Mouse (Mus musculus) CH12.LX (cell line): ENCODE data around the gene Atp2a3. TPM values are rescaled to one million over a fixed set of nuclear protein-coding genes. Genes with fewer than 3 reads are reported as not detected.

Experiments
- DNase-seq: peaks from one replicate; pipeline ENCODE4 v3.0.0-alpha.2; 2013; ENCODE audit errors: extremely low read depth
- H3K27ac ChIP-seq: 2 replicates; pipeline ENCODE4 v1.5.1; 2012; ENCODE audit warnings: low read depth, mild to moderate bottlenecking, control low read depth, moderate library complexity; ENCODE audit not compliant: insufficient read depth
- H3K27me3 ChIP-seq: replicated peaks from 2 replicates; pipeline ENCODE3; 2012; ENCODE audit warnings: inconsistent platforms
- H3K36me3 ChIP-seq, 2 experiments: replicated peaks in 1 of 2; 2 replicates each; pipeline versions ENCODE3 to v1.6.1; 2012; ENCODE audit warnings: inconsistent platforms in 1 of 2, low read length in 1 of 2, mild to moderate bottlenecking in 1 of 2, mixed read lengths in 1 of 2, moderate library complexity in 1 of 2; ENCODE audit not compliant: control insufficient read depth in 1 of 2, insufficient read depth in 1 of 2
- H3K4me1 ChIP-seq, 2 experiments: 2 replicates each; pipeline ENCODE4 v1.6.1; 2012; ENCODE audit warnings: inconsistent platforms in 1 of 2, moderate library complexity in 1 of 2; ENCODE audit not compliant: insufficient read depth in 2 of 2, control insufficient read depth in 1 of 2
- H3K4me2 ChIP-seq: 2 replicates; pipeline ENCODE4 v1.6.1; 2012; ENCODE audit warnings: low read depth, mild to moderate bottlenecking, control low read depth; ENCODE audit not compliant: poor library complexity, insufficient read depth, severe bottlenecking
- H3K4me3 ChIP-seq, 3 experiments: fragments of 150-350 bp in 1 of 3; sonication (generic) in 1 of 3; replicated peaks in 1 of 3; 2 replicates each; pipeline versions ENCODE3 to v1.5.1; 2011 to 2012; ENCODE audit warnings: low read depth in 2 of 3, low read length in 2 of 3, mild to moderate bottlenecking in 2 of 3, moderate library complexity in 2 of 3, control low read depth in 1 of 3, improper control_type of control experiment in 1 of 3, inconsistent platforms in 1 of 3, mixed read lengths in 1 of 3; ENCODE audit not compliant: poor library complexity in 1 of 3
- H3K79me2 ChIP-seq: replicated peaks from 2 replicates; pipeline ENCODE4 v1.6.1; 2012; ENCODE audit warnings: mild to moderate bottlenecking, moderate library complexity; ENCODE audit not compliant: control insufficient read depth, poor library complexity, insufficient read depth, severe bottlenecking; ENCODE audit errors: extremely low read depth
- H3K9ac ChIP-seq: 2 replicates; pipeline ENCODE4 v1.6.1; 2012; ENCODE audit warnings: low read depth, mild to moderate bottlenecking, control low read depth, moderate library complexity; ENCODE audit not compliant: insufficient read depth
- H3K9me3 ChIP-seq: replicated peaks from 2 replicates; pipeline ENCODE3; 2012; ENCODE audit warnings: low read length, inconsistent platforms, mixed read lengths
- CHD1 ChIP-seq: IDR thresholded peaks from 2 replicates; pipeline ENCODE4 v1.6.1; 2012; ENCODE audit warnings: low read depth, low read length, improper control_type of control experiment, inconsistent platforms
- CHD2 ChIP-seq: IDR thresholded peaks from 2 replicates; pipeline ENCODE4 v1.6.1; 2011; ENCODE audit warnings: low read length, improper control_type of control experiment
- CTCF ChIP-seq, 2 experiments: IDR thresholded peaks in 1 of 2; conservative IDR thresholded peaks in 1 of 2; 2 replicates each; pipeline ENCODE4 v1.5.1; 2011 to 2012; ENCODE audit warnings: low read depth in 2 of 2, low read length in 2 of 2, improper control_type of control experiment in 1 of 2, inconsistent platforms in 1 of 2, mild to moderate bottlenecking in 1 of 2, moderate library complexity in 1 of 2
- E2F4 ChIP-seq: IDR thresholded peaks from 2 replicates; pipeline ENCODE4 v1.6.1; 2011; ENCODE audit warnings: low read depth, low read length, improper control_type of control experiment; ENCODE audit not compliant: insufficient replicate concordance
- EP300 ChIP-seq: IDR thresholded peaks from 2 replicates; pipeline ENCODE4 v1.6.1; 2011; ENCODE audit warnings: low read length, improper control_type of control experiment
- ETS1 ChIP-seq: conservative IDR thresholded peaks from 2 replicates; pipeline ENCODE4 v1.6.1; 2012; ENCODE audit warnings: low read depth, mild to moderate bottlenecking, inconsistent platforms, low read length, improper control_type of control experiment, moderate library complexity
- HCFC1 ChIP-seq: IDR thresholded peaks from 2 replicates; pipeline ENCODE4 v1.6.1; 2012; ENCODE audit warnings: low read depth, mild to moderate bottlenecking, inconsistent platforms, low read length, improper control_type of control experiment
- IRF4 ChIP-seq: IDR thresholded peaks from 2 replicates; pipeline ENCODE4 v1.6.1; 2014; ENCODE audit warnings: low read depth, mild to moderate bottlenecking, inconsistent platforms, low read length, improper control_type of control experiment
- KAT2A ChIP-seq: IDR thresholded peaks from 2 replicates; pipeline ENCODE4 v1.6.1; 2012; ENCODE audit warnings: low read length, improper control_type of control experiment, inconsistent platforms; ENCODE audit not compliant: insufficient replicate concordance
- MAFK ChIP-seq: IDR thresholded peaks from 2 replicates; pipeline ENCODE4 v1.6.1; 2011; ENCODE audit warnings: low read length, improper control_type of control experiment; ENCODE audit not compliant: insufficient replicate concordance
- MAX ChIP-seq: IDR thresholded peaks from 2 replicates; pipeline ENCODE4 v1.6.1; 2011; ENCODE audit warnings: low read length, improper control_type of control experiment
- MEF2A ChIP-seq: IDR thresholded peaks from 2 replicates; pipeline ENCODE4 v1.6.1; 2014; ENCODE audit warnings: low read depth, mild to moderate bottlenecking, inconsistent platforms, low read length, improper control_type of control experiment, borderline replicate concordance
- NRF1 ChIP-seq: IDR thresholded peaks from 2 replicates; pipeline ENCODE4 v1.6.1; 2014; ENCODE audit warnings: low read depth, mild to moderate bottlenecking, inconsistent platforms, low read length, improper control_type of control experiment, moderate library complexity
- PAX5 ChIP-seq: IDR thresholded peaks from 2 replicates; pipeline ENCODE4 v1.6.1; 2012; ENCODE audit warnings: low read length, inconsistent platforms, mixed read lengths
- POLR2A ChIP-seq: IDR thresholded peaks from 2 replicates; pipeline ENCODE4 v1.6.1; 2011; ENCODE audit warnings: low read depth, mild to moderate bottlenecking, improper control_type of control experiment, low read length
- POLR2AphosphoS2 ChIP-seq: IDR thresholded peaks from 2 replicates; pipeline ENCODE4 v1.6.1; 2011; ENCODE audit warnings: low read depth, low read length, improper control_type of control experiment
- RAD21 ChIP-seq: IDR thresholded peaks from 2 replicates; pipeline ENCODE4 v1.6.1; 2011; ENCODE audit warnings: low read depth, mild to moderate bottlenecking, low read length, improper control_type of control experiment, moderate library complexity
- RCOR1 ChIP-seq: conservative IDR thresholded peaks from 2 replicates; pipeline ENCODE4 v1.6.1; 2012; ENCODE audit warnings: low read depth, mild to moderate bottlenecking, inconsistent platforms, low read length, improper control_type of control experiment
- SIN3A ChIP-seq: IDR thresholded peaks from 2 replicates; pipeline ENCODE4 v1.6.1; 2012; ENCODE audit warnings: low read length, improper control_type of control experiment, inconsistent platforms
- SMC3 ChIP-seq: IDR thresholded peaks from 2 replicates; pipeline ENCODE4 v1.6.1; 2011; ENCODE audit warnings: low read depth, low read length, improper control_type of control experiment
- UBTF ChIP-seq: IDR thresholded peaks from 2 replicates; pipeline ENCODE4 v1.6.1; 2012; ENCODE audit warnings: low read depth, mild to moderate bottlenecking, inconsistent platforms, low read length, improper control_type of control experiment, moderate library complexity
- USF1 ChIP-seq: IDR thresholded peaks from 2 replicates; pipeline ENCODE4 v1.6.1; 2014; ENCODE audit warnings: low read depth, mild to moderate bottlenecking, inconsistent platforms, low read length, improper control_type of control experiment
- ZC3H11A ChIP-seq: IDR thresholded peaks from 2 replicates; pipeline ENCODE4 v1.6.1; 2012; ENCODE audit warnings: low read depth, mild to moderate bottlenecking, inconsistent platforms, low read length, improper control_type of control experiment
- ZKSCAN1 ChIP-seq: IDR thresholded peaks from 2 replicates; pipeline ENCODE4 v1.6.1; 2012; ENCODE audit warnings: low read depth, inconsistent platforms, low read length, improper control_type of control experiment, borderline replicate concordance
- ZMIZ1 ChIP-seq: IDR thresholded peaks from 2 replicates; pipeline ENCODE4 v1.6.1; 2012; ENCODE audit warnings: low read depth, mild to moderate bottlenecking, inconsistent platforms, low read length, improper control_type of control experiment
- ZNF384 ChIP-seq: IDR thresholded peaks from 2 replicates; pipeline ENCODE4 v1.6.1; 2012; ENCODE audit warnings: low read depth, low read length, improper control_type of control experiment, inconsistent platforms
- dilution Hi-C: fragments of 300-500 bp; cut with MboI; formaldehyde crosslinking; loops from 2 replicates; pipeline ENCODE4 v1.14.3; 2020; ENCODE audit warnings: low sequenced_read_pairs; ENCODE audit not compliant: extremely low pct_unique_long_range_greater_than_20kb, extremely low pct_ligation_motif_present
- in situ Hi-C: fragments of 300-500 bp; cut with MboI; formaldehyde crosslinking; loops from 3 replicates; pipeline ENCODE4 v1.14.3; 2019; ENCODE audit warnings: low sequenced_read_pairs, low pct_ligation_motif_present, low pct_unique_long_range_greater_than_20kb, mixed read lengths
- polyA plus RNA-seq: library from polyadenylated mRNA; unstranded; fragments of >175 nt; gene quantifications from 2 replicates; pipeline ENCODE4 v1.2.1, GENCODE M21; 2012; ENCODE audit warnings: low read depth; ENCODE audit not compliant: insufficient read length
- total RNA-seq, 2 experiments: library from RNA; depleted of rRNA; stranded (reverse); fragments of 300-350 nt in 1 of 2; fragments of >200 nt in 1 of 2; gene quantifications; 2 replicates each; pipeline ENCODE4 v1.2.3; 2012 to 2014

The Atp2a3 gene
- total and polyA plus RNA-seq, 3 experiments = 61.4 to 279 (median 218) TPM

DNA sequence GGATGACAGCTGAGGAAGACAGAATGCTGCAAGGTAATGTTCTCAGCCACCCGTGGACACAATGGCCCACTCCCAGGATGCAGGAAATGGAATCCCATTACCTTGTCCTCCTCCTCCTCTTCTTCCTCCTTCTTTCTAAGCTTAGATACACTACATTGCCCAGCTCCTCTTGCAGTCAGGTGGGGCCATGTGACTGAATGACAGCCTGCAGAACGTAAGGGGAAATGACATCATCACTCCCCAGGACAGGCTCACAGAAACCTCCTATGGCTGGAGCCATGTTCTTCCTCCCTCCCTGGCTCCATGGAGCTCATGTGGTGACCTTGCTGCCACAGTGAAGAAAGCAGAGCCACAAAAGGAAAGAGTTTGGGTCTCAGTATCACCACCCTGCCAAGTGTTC is 3.7 kb upstream of the Atp2a3 start (continued):
- TF ChIP-seq ZKSCAN1 (no peak), MAX (peak; percentile 93), HCFC1 (peak; percentile 69), POLR2AphosphoS2 (no peak), ZC3H11A (no peak), NRF1 (no peak), RCOR1 (no peak)

- peak overlapping the region; percentile 41; the same call in 1 of the 2 replicates for H3K4me2 ChIP-seq
- dilution Hi-C loops (no loop called here), in situ Hi-C loops (no loop called here)
- H3K9me3 ChIP-seq = no peaks in the 10 kb centered on the region
- no peak for DNase-seq
- H3K4me1 ChIP-seq = peaks cover 40 to 83% of the 10 kb centered on the region in 2 experiments
- H3K4me3 ChIP-seq = peak overlapping the region in 2 of 3 experiments; percentile 38 to 80
- H3K36me3 ChIP-seq = peaks cover 5 to 9% of the 10 kb centered on the region in 2 experiments
- H3K79me2 ChIP-seq = peaks cover 28% of the 10 kb centered on the region
- no peaks in the 10 kb centered on the region for H3K27me3 ChIP-seq
- TF ChIP-seq SMC3 (peak; percentile 31), KAT2A (no peak), USF1 (no peak), CTCF (conservative IDR thresholded peaks at IDR 0.05 in 1 of 2, IDR thresholded peaks at IDR 0.05 in 1 of 2; ENCODE audit: low read depth in 2 of 2, low read length in 2 of 2) (peak in 1 of 2 experiments; percentile 38; a peak in 2 of 4 replicates), E2F4 (no peak), RAD21 (peak; percentile 48), SIN3A (no peak), CHD2 (no peak)
- no peak overlapping the region; the same call in 1 of the 2 replicates for H3K9ac ChIP-seq
- H3K27ac ChIP-seq = no peak overlapping the region
Observed at GRCm38 (mm10) chr11:72959924-72960679, 867 bp upstream of the Atp2a3 start.

- H3K9ac ChIP-seq = no peak overlapping the region; the same call in 1 of the 2 replicates
- no peak overlapping the region for H3K27ac ChIP-seq
- dilution Hi-C loops = no loop called here
- peak overlapping the region; percentile 38 to 80 (median 75) for H3K4me3 ChIP-seq
- no peaks in the 10 kb centered on the region for H3K27me3 ChIP-seq
- in situ Hi-C loops = no loop called here
- peaks cover 37 to 83% of the 10 kb centered on the region in 2 experiments for H3K4me1 ChIP-seq
- peaks cover 8 to 15% of the 10 kb centered on the region in 2 experiments for H3K36me3 ChIP-seq
- DNase-seq = no peak
- H3K9me3 ChIP-seq = no peaks in the 10 kb centered on the region
- TF ChIP-seq E2F4 = no peak
- TF ChIP-seq PAX5 = no peak
- TF ChIP-seq CHD1 = no peak
- no peak for TF ChIP-seq EP300
- no peak for TF ChIP-seq SIN3A
- TF ChIP-seq RCOR1 = no peak
- no peak for TF ChIP-seq ZNF384
- no peak for TF ChIP-seq ZMIZ1
- no peak for TF ChIP-seq POLR2A
- no peak for TF ChIP-seq MAFK
- no peak for TF ChIP-seq ETS1
- no peak for TF ChIP-seq MAX
- TF ChIP-seq UBTF = no peak
- no peak for TF ChIP-seq IRF4
- no peak for TF ChIP-seq MEF2A
- peak overlapping the region; percentile 41 for H3K4me2 ChIP-seq
- peaks cover 34% of the 10 kb centered on the region for H3K79me2 ChIP-seq
Observed at GRCm38 (mm10) chr11:72960723-72961071, 272 bp upstream of the Atp2a3 start.
